Mouse (Mus musculus) lung, postnatal 0 days (tissue): ENCODE measurements around the gene Mob3b. TPM values are rescaled to one million over a fixed set of nuclear protein-coding genes. Genes with fewer than 3 reads are reported as not detected.

Experiments
- ATAC-seq: fragments of 200-750 bp; cut with Nextera tagmentation; 2 replicates; pipeline ENCODE4 v1.8.0; 2017; ENCODE audit warnings: moderate library complexity
- DNase-seq: peaks from one replicate; pipeline ENCODE4 v3.0.0-alpha.2; 2016; ENCODE audit warnings: low spot score
- H3K27ac ChIP-seq: fragments of 300-500 bp; sonication (generic); 2 replicates; pipeline ENCODE4 v1.5.1; 2014; ENCODE audit warnings: antibody characterized with exemption, mild to moderate bottlenecking, low read length, mixed read lengths
- H3K27me3 ChIP-seq: fragments of 300-500 bp; sonication (generic); replicated peaks from 2 replicates; pipeline ENCODE4 v1.6.1; 2014; ENCODE audit warnings: low read length, mixed read lengths; ENCODE audit not compliant: insufficient read depth
- H3K36me3 ChIP-seq: fragments of 300-500 bp; sonication (generic); 2 replicates; pipeline ENCODE4 v1.6.1; 2014; ENCODE audit warnings: low read length, mixed read lengths; ENCODE audit not compliant: insufficient read depth
- H3K4me1 ChIP-seq: fragments of 300-500 bp; sonication (generic); 2 replicates; pipeline ENCODE4 v1.6.1; 2014; ENCODE audit warnings: antibody characterized with exemption, low read depth, low read length, mixed read lengths; ENCODE audit not compliant: insufficient read depth
- H3K4me2 ChIP-seq: fragments of 300-500 bp; sonication (generic); replicated peaks from 2 replicates; pipeline ENCODE4 v1.6.1; 2014; ENCODE audit warnings: low read depth, mild to moderate bottlenecking, low read length, moderate library complexity, mixed read lengths
- H3K4me3 ChIP-seq: fragments of 300-500 bp; sonication (generic); 2 replicates; pipeline ENCODE4 v1.5.1; 2014; ENCODE audit warnings: low read depth, low read length
- H3K9ac ChIP-seq: fragments of 300-500 bp; sonication (generic); replicated peaks from 2 replicates; pipeline ENCODE4 v1.6.1; 2014; ENCODE audit warnings: low read depth, mild to moderate bottlenecking
- H3K9me3 ChIP-seq: fragments of 300-500 bp; sonication (generic); 2 replicates; pipeline ENCODE4 v1.6.1; 2016; ENCODE audit warnings: low read length, mixed read lengths
- CTCF ChIP-seq: IDR thresholded peaks from 2 replicates; pipeline ENCODE4 v1.5.1; 2016; ENCODE audit warnings: antibody characterized with exemption, mild to moderate bottlenecking
- EP300 ChIP-seq: IDR thresholded peaks from 2 replicates; pipeline ENCODE4 v1.6.1; 2016; ENCODE audit warnings: antibody characterized with exemption, mild to moderate bottlenecking, control low read depth
- WGBS: fragments of 180-500 bp; shearing (Covaris S2); extraction: QIAGEN DNeasy Blood & Tissue Kit; methylation state at CpG from one replicate; pipeline ENCODE4 v1.1.7; 2014; 5-methylcytosine and 5-hydroxymethylcytosine counted together
- polyA plus RNA-seq: library from polyadenylated mRNA; unstranded; fragments of >200 nt; fragmentation: Nextera tagmentation; extraction: Ambion mirVana; gene quantifications from 2 replicates; pipeline ENCODE4 v1.2.1, GENCODE M21; 2015

Gene Mob3b
- polyA plus RNA-seq, 1 experiment from 2014 or later, result 14.7 TPM

DNA sequence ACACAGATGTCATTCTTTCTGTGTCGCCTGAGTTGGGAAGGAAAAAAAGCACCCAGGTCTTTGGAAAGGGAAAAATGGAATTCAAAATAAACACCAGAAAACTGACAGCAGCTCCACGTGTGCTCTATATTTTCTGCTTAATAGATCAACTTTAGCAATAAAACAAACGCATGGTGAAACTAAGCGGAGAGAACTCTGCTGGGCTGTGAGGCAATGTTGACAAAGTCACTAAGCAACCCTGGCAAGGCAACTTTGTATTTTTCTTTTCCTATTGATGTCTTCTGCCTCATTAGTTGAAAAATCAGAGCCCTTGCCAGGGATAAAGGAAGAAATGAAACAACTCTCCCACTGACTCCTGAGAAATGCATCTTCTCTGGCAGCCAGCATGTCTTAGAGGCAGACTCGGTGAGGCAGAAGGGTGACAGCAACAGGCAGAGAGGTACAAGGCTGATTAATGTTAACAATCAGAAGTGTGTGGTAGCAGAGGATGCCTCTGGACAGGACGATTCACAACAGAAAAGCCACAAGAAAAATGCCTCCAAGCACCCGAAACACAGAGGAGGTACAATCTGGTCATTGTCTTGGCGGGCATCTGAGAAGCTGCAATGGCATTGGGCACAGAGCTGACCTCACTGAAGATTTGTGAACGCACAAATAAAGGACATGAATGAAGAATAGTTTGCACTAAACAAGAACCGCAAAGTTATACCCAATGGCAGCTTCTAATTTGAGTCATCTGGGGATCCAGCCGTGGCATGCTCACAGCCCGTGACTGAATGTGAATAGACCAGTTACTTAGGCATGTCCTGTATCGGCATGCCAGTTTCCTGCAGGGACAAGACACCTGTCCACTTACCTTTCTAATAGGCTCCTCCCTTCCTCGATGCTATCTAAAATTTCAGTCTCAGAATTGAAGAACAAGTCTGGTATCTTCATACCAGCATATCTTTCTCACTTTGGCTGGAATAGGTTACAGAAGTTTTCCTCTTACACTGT lies 67.7 kb downstream of the Mob3b start:
- WGBS, result 67% methylated on average over 14 of the region's 14 CpGs
- Histone ChIP-seq H3K27me3 (no peaks in the 10 kb centered on the region), H3K9me3 (no peaks in the 10 kb centered on the region), H3K27ac (no peak overlapping the region), H3K4me1 (no peaks in the 10 kb centered on the region), H3K36me3 (no peaks in the 10 kb centered on the region), H3K4me3 (no peak overlapping the region), H3K4me2 (no peak overlapping the region), H3K9ac (no peak overlapping the region)
- ATAC-seq (peak; percentile 81), DNase-seq (peak; percentile 90)
- TF ChIP-seq EP300 (peak; percentile 65), CTCF (no peak)

DNA sequence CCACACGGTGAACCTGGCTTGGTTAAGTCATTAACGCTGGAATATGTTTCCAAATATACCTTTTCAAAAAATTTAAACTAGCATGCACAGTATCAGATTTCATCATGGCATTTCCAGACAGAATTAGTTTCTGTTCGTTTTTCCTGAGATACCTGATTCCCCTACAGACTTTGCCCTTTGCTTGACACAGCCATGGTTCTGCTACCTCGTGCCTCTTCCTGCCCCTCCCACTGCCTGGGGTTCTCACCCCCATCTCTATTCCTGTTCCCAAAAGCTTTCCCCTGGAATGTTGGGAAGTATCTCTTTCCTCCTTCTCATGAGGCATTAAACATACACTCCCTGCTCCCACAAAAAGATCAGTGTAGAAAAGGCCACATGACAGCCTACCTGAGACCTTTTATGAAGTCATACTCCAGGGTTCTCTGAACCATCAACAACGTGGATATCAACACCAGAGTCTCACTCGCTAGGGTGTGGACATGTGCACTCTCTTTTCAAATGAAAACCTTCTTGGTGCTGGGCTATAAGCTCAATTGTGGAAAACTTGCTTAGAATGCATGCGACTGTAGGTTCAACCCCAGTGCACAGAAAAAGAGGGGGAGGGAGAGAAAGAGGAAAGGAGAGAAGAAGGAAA lies 71.1 kb downstream of the Mob3b start:
- H3K9me3 ChIP-seq, result no peaks in the 10 kb centered on the region

DNA sequence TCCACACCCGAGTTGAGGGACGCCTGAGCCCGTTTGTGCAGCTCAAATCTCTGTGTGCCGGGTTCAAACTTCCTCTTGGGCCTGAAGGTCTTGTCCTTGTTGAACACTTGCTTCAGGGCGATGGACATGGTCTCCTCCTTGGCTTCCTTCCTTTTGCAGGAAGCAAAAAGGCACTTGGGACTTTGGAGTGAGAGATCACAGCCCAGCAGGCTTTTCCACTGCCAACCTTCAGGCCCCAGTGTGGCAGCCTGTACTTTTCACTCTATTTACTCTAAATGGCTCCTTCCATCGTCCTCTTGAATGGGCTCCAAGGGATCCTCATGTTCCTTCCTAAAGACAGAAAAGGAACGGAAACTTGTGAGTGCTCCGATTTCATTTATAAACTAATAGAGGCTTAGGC lies 73.2 kb downstream of the Mob3b start:
- no peaks in the 10 kb centered on the region for H3K9me3 ChIP-seq
- no peak for DNase-seq

More for the DNA sequence above, 71.1 kb downstream of the Mob3b start:
- TF ChIP-seq CTCF (no peak), EP300 (no peak)
- Histone ChIP-seq H3K27me3 (no peaks in the 10 kb centered on the region), H3K9ac (no peak overlapping the region), H3K4me3 (no peak overlapping the region), H3K4me2 (no peak overlapping the region), H3K27ac (no peak overlapping the region), H3K4me1 (no peaks in the 10 kb centered on the region), H3K36me3 (no peaks in the 10 kb centered on the region)
- DNase-seq (no peak), ATAC-seq (no peak)
- WGBS, result 63% methylated on average over 7 of the region's 7 CpGs

DNA sequence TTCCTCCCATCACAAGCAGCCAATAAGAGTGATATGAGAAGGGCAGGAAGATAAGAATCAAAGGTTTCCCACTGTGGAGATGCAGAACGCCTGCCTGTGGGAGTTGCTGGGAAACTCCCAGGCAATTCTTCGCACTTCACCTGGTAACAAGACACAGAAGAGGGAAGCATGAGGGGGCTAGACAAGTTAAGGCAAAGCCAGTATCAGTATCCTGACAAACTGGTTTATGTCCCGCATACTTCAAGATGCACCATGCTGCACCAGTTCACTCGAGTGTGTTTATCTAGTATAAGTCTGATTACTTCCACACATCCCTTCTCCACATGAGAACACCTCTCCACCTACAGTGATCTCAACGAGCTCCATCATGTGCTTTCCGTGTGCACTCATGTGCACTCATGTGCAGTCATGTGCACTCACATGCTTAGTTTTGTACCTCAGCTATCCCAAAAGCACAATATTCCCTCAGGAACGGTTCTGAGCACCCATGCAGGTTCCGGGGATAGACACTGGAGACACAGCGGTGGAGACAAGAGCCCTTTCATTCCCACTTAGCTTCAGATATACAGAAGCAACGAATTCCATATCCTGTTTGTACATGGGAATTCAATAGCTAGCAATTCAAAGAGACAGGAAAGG lies 74.7 kb downstream of the Mob3b start:
- Histone ChIP-seq H3K4me2 (no peak overlapping the region), H3K27me3 (no peaks in the 10 kb centered on the region), H3K9ac (no peak overlapping the region), H3K4me3 (no peak overlapping the region), H3K4me1 (no peaks in the 10 kb centered on the region), H3K9me3 (no peaks in the 10 kb centered on the region), H3K27ac (no peak overlapping the region), H3K36me3 (no peaks in the 10 kb centered on the region)
- DNase-seq (no peak), ATAC-seq (0 out of 2 replicates have a peak, but pooled peaks have one; percentile 17)
- no peak for TF ChIP-seq EP300
- TF ChIP-seq CTCF, result no peak
- 43% methylated on average over 10 of the region's 10 CpGs for WGBS

More for the DNA sequence above, 73.2 kb downstream of the Mob3b start:
- ATAC-seq, result no peak
- no peaks in the 10 kb centered on the region for H3K27me3 ChIP-seq
- no peaks in the 10 kb centered on the region for H3K4me1 ChIP-seq
- H3K36me3 ChIP-seq, result no peaks in the 10 kb centered on the region
- H3K27ac ChIP-seq, result no peak overlapping the region
- 83% methylated on average over 8 of the region's 8 CpGs for WGBS
- no peak overlapping the region for H3K4me3 ChIP-seq
- no peak overlapping the region for H3K4me2 ChIP-seq
- no peak overlapping the region for H3K9ac ChIP-seq
- TF ChIP-seq CTCF, result no peak
- no peak for TF ChIP-seq EP300

DNA sequence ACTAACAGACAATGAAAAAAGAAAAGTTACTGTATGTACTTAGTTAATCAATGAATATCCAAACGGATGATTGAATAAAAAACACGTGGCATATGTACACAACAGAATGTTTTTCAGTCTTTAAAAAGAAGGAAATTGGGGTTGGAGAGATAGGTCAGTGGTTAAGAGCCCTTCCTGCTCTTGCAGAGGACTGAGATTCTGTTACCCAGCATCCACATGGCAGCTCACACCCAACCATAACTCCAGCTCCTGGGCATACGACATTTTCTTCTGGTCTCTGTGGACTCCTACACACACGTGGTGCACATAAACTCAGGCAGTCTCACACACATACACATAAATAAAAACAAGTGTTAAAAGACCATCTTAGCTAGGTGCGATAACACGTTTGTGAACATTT lies 77.0 kb downstream of the Mob3b start:
- ATAC-seq (no peak), DNase-seq (no peak)
- no peak overlapping the region for H3K4me2 ChIP-seq
- no peak overlapping the region for H3K9ac ChIP-seq
- H3K4me3 ChIP-seq, result no peak overlapping the region
- no peak overlapping the region for H3K27ac ChIP-seq
- 83% methylated on average over 6 of the region's 6 CpGs for WGBS
- H3K9me3 ChIP-seq, result no peaks in the 10 kb centered on the region
- H3K36me3 ChIP-seq, result no peaks in the 10 kb centered on the region
- no peaks in the 10 kb centered on the region for H3K4me1 ChIP-seq
- TF ChIP-seq EP300 (no peak), CTCF (no peak)
- no peaks in the 10 kb centered on the region for H3K27me3 ChIP-seq

DNA sequence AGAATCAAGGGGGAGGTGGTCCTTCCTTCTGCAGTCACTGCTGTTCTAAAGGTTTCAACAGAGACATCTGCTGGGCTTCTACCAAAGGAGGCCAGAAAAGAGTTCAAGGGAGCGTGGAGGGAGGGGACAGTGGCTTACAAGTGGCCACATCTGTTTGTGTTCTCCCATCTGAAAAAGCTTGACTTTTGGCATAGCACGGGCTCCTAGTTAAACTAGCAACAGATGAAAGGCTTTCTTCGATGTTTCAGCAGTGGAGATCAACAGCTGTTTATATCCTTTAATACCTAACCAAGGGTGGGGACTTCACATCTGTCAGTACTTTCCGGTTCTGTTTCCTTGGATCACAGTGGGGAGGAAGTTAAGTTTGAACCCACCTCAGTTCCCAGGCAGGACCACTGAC lies 88.5 kb downstream of the Mob3b start:
- Histone ChIP-seq H3K4me2 (no peak overlapping the region), H3K9ac (no peak overlapping the region), H3K9me3 (no peaks in the 10 kb centered on the region), H3K27me3 (no peaks in the 10 kb centered on the region), H3K4me3 (no peak overlapping the region), H3K4me1 (no peaks in the 10 kb centered on the region), H3K36me3 (no peaks in the 10 kb centered on the region), H3K27ac (0 out of 2 replicates have a peak overlapping the region, but pooled peaks have one; percentile 9)
- DNase-seq, result peak; percentile 30
- ATAC-seq, result no peak
- TF ChIP-seq CTCF (no peak), EP300 (no peak)
- WGBS, result 30% methylated on average over 4 of the region's 4 CpGs
